Mouse (Mus musculus) midbrain, embryonic 12.5 days (tissue): Measurements from ENCODE around the gene Epsti1. TPM values are rescaled to one million over a fixed set of nuclear protein-coding genes. Genes with fewer than 3 reads are reported as not detected.

Experiments
- ATAC-seq: fragments of 200-750 bp; cut with Nextera tagmentation; 2 replicates; pipeline ENCODE4 v1.8.0; 2017; ENCODE audit warnings: low read depth, moderate TSS enrichment, moderate library complexity; ENCODE audit not compliant: low FRiP score
- H3K27ac ChIP-seq: fragments of 300-500 bp; sonication (generic); replicated peaks from 2 replicates; pipeline ENCODE4 v1.5.1; 2016; ENCODE audit warnings: mild to moderate bottlenecking
- H3K27me3 ChIP-seq: fragments of 300-500 bp; sonication (generic); 2 replicates; pipeline ENCODE4 v1.6.1; 2016; ENCODE audit warnings: mild to moderate bottlenecking
- H3K36me3 ChIP-seq: fragments of 300-500 bp; sonication (generic); 2 replicates; pipeline ENCODE4 v1.6.1; 2016
- H3K4me1 ChIP-seq: fragments of 300-500 bp; sonication (generic); 2 replicates; pipeline ENCODE4 v1.6.1; 2016
- H3K4me2 ChIP-seq: fragments of 300-500 bp; sonication (generic); replicated peaks from 2 replicates; pipeline ENCODE4 v1.6.1; 2016; ENCODE audit warnings: mild to moderate bottlenecking, moderate library complexity
- H3K4me3 ChIP-seq: fragments of 300-500 bp; sonication (generic); 2 replicates; pipeline ENCODE4 v1.5.1; 2016; ENCODE audit warnings: mild to moderate bottlenecking
- H3K9ac ChIP-seq: fragments of 300-500 bp; sonication (generic); replicated peaks from 2 replicates; pipeline ENCODE4 v1.6.1; 2016; ENCODE audit warnings: mild to moderate bottlenecking, moderate library complexity
- H3K9me3 ChIP-seq: fragments of 300-500 bp; sonication (generic); 2 replicates; pipeline ENCODE4 v1.6.1; 2016; ENCODE audit warnings: mild to moderate bottlenecking
- whole genome bisulfite sequencing: fragments of 180-500 bp; shearing (Covaris S2); methylation state at CpG from one replicate; pipeline ENCODE4 v1.1.7; 2016; 5-methylcytosine and 5-hydroxymethylcytosine counted together
- polyA plus RNA-seq: library from polyadenylated mRNA; unstranded; fragments of >200 nt; fragmentation: Nextera tagmentation; extraction: Ambion mirVana; gene quantifications from 2 replicates; pipeline ENCODE4 v1.2.1, GENCODE M21; 2016

The Epsti1 gene
- polyA plus RNA-seq, 1 experiment from 2014 or later: 0.52 TPM

DNA sequence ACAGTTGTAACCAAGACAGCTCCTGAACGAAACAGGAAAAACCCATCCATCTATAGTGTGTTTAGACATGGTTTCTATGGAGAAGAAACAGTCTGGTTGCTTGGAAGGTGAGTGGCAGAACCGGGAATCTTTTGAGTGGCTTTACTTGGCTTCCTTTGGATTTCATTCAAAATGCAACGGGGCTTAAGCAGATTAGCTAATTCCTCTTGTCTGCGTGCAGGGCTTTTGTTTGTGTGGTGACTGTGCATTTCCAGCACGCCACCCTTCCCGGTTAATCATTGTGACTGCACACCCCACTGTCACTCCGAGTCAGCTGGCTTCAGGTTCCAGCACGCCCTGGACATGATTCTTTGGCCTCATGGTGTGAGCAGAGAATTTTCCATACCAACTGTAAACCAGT lies 115.9 kb downstream of the Epsti1 start:
- H3K4me1 ChIP-seq: peaks cover 18% of the 10 kb centered on the region; the same call in 1 of the 2 replicates
- ATAC-seq: peak; percentile 82
- H3K27me3 ChIP-seq: peaks cover 73% of the 10 kb centered on the region
- H3K9me3 ChIP-seq: no peaks in the 10 kb centered on the region
- no peak overlapping the region for H3K4me3 ChIP-seq
- WGBS: 7% methylated on average over 8 of the region's 8 CpGs
- H3K4me2 ChIP-seq: peak overlapping the region; percentile 18
- no peak overlapping the region for H3K9ac ChIP-seq
- no peak overlapping the region for H3K27ac ChIP-seq
- H3K36me3 ChIP-seq: no peaks in the 10 kb centered on the region

DNA sequence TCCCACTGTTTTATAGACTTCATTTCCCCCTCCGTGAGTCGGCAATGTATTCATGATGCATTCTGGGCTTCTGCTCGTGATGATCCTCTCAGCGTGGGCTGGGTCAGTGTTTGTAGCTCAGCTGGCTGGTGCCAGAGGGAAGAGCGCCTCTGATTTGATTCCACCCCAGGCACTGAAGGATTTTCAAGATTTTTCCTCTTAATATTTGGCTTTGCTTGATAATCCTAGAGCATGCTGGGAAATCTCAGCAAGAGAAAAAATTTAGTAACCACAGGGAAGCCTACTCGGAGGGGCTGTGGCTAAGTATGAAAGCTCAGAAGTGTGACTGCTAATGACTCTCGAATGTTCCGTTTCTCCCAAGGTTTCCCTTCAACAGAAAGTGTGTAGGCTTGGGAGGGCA lies 134.8 kb downstream of the Epsti1 start:
- Histone ChIP-seq H3K4me2 (no peak overlapping the region), H3K36me3 (no peaks in the 10 kb centered on the region), H3K9me3 (no peaks in the 10 kb centered on the region), H3K9ac (no peak overlapping the region), H3K27ac (no peak overlapping the region), H3K4me3 (no peak overlapping the region), H3K27me3 (peaks cover 11% of the 10 kb centered on the region; the same call in 1 of the 2 replicates), H3K4me1 (no peaks in the 10 kb centered on the region)
- 78% methylated on average over 8 of the region's 8 CpGs for WGBS
- no peak for ATAC-seq

DNA sequence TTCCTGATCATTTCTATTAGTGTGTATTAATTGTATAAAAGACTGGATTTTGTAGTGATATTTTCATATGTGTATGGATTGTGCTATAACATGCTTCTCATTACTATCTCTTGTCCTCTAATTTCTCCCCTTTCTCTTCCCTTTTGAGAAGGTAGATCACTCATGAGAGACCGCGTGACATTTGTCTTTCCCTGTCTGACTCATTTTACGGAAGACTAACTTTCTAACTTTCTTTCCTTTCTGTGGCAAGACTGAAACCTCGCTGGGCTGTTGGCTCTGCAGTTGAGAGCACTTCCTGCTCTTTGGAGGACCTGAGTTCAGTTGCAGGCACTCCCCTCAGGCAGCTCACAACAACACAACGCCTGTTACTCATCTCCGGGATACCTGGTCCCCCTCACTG lies 136.6 kb downstream of the Epsti1 start:
- Histone ChIP-seq H3K36me3 (no peaks in the 10 kb centered on the region), H3K4me3 (no peak overlapping the region), H3K4me2 (no peak overlapping the region), H3K27me3 (peaks cover 9% of the 10 kb centered on the region; the same call in 1 of the 2 replicates), H3K4me1 (no peaks in the 10 kb centered on the region), H3K27ac (no peak overlapping the region), H3K9me3 (no peaks in the 10 kb centered on the region), H3K9ac (no peak overlapping the region)
- ATAC-seq: no peak
- 88% methylated on average over 6 of the region's 6 CpGs for WGBS

DNA sequence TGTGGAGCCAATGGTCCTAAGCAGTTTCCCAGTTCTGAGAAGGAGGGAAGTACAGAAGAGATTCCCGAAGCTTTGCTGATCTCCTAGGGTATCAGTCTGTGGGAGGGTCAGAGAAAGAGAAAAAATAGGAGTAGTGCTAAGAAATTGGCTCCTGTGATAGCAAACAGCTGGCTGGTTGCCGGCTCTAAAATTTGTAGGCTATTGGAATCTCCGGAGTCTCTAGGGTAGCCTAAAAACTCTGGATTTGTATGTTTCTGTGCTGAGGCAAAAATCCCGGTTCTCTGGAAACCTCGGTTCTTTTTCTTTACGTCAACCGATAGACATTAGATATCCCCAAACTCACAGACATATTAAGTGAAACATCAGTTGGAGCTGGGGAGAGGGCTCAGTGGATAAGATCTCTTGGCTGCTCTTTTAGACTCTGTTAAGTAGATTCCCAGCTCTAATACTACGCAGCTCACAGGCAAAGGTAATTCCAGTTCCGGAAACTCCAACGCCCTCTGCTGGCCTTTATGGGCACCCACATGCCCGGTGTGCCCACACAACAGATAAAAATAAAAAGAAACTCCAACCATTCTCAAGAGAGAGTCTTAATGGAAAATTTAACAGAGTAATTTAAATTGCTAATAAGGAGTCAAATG lies 138.0 kb downstream of the Epsti1 start:
- no peaks in the 10 kb centered on the region for H3K9me3 ChIP-seq
- WGBS: 82% methylated on average over 11 of the region's 11 CpGs
- no peak overlapping the region for H3K4me3 ChIP-seq

DNA sequence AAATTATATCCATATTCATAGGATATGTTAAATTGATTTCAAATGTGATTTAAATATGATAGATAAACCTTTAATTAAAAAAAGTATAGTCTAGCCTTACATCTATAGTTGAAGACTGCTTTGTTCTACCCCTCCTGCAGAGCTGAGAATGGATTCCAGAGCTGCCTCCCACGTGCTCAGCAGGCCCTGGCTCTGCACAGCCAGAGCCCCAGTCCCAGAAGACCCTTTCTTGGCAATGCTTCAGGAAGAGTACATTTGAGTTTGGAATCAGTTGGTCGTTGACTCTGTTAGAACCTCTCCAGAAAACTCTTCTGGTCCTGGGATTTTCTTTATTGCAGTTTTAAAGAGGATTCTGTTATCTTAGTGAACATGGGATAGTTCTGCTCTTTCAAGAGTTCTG lies 139.0 kb downstream of the Epsti1 start:
- 35% methylated on average over 2 of the region's 2 CpGs for WGBS
- H3K27ac ChIP-seq: no peak overlapping the region

More for the DNA sequence above, 138.0 kb downstream of the Epsti1 start:
- no peak for ATAC-seq
- no peaks in the 10 kb centered on the region for H3K4me1 ChIP-seq
- H3K9ac ChIP-seq: no peak overlapping the region
- no peaks in the 10 kb centered on the region for H3K36me3 ChIP-seq
- peaks cover 9% of the 10 kb centered on the region; the same call in 1 of the 2 replicates for H3K27me3 ChIP-seq
- no peak overlapping the region for H3K27ac ChIP-seq
- H3K4me2 ChIP-seq: no peak overlapping the region

DNA sequence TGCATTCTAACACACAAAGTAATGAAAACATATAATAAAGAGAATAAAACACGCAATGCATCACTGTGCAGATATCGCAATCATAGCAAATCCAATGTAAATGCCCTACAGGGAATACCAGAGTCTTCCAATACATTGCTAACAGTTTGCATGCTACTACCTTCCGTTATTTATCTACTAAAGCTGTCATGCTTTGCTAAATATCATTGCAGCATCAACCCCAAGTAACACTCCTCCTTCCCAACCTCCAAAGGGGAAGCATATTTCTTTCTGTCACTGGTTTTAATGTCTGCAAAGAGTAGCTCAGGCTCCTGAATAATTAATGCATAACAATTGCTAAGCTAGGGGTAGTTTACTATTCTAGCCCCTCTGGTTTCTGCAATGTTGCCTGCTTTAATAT lies 144.2 kb downstream of the Epsti1 start:
- Histone ChIP-seq H3K4me1 (no peaks in the 10 kb centered on the region), H3K27me3 (no peaks in the 10 kb centered on the region), H3K27ac (no peak overlapping the region), H3K36me3 (no peaks in the 10 kb centered on the region), H3K4me3 (no peak overlapping the region), H3K9ac (no peak overlapping the region), H3K9me3 (no peaks in the 10 kb centered on the region), H3K4me2 (no peak overlapping the region)
- WGBS: 90% methylated on average over 3 of the region's 3 CpGs
- ATAC-seq: no peak

More for the DNA sequence above, 139.0 kb downstream of the Epsti1 start:
- no peak overlapping the region for H3K4me3 ChIP-seq
- no peak for ATAC-seq
- no peak overlapping the region for H3K4me2 ChIP-seq
- H3K9me3 ChIP-seq: no peaks in the 10 kb centered on the region
- H3K27me3 ChIP-seq: peaks cover 5% of the 10 kb centered on the region; the same call in 1 of the 2 replicates
- no peaks in the 10 kb centered on the region for H3K36me3 ChIP-seq
- no peak overlapping the region for H3K9ac ChIP-seq
- no peaks in the 10 kb centered on the region for H3K4me1 ChIP-seq

DNA sequence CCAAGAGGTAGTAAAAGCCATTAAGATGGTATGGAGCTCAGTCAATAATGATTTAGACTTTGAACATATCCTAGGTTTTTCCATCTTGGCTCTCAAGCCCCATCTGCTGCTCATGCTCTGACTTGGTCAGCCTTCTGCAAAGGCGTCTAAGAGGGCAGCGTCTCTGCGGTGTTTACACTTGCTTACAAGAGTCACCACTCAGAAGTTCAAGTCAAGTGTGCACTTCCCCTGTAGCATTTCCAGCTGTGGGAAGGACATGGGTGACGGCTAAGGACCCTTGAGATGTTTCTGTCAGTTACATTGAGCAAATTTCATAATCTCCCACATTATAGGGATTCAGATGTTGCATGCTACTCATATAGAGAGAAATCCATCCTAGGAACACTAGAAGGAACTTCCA lies 144.6 kb downstream of the Epsti1 start:
- ATAC-seq: no peak
- Histone ChIP-seq H3K27me3 (no peaks in the 10 kb centered on the region), H3K36me3 (no peaks in the 10 kb centered on the region), H3K4me1 (no peaks in the 10 kb centered on the region), H3K4me2 (no peak overlapping the region), H3K4me3 (no peak overlapping the region), H3K9me3 (no peaks in the 10 kb centered on the region), H3K9ac (no peak overlapping the region), H3K27ac (no peak overlapping the region)
- 87% methylated on average over 4 of the region's 4 CpGs for WGBS

Other genes starting within 250 kb of the Epsti1 start
- gene Dnajc15, start 29.1 kb upstream of the Epsti1 start, polyA plus RNA-seq: 76.0 and 77.7 TPM in 2 replicates
- gene Fam216b, start 184.8 kb downstream of the Epsti1 start, polyA plus RNA-seq: not detected in 2 replicates